Mouse (Mus musculus) intestine, postnatal 0 days (tissue): ENCODE data around the gene Stk35. TPM values are rescaled to one million over a fixed set of nuclear protein-coding genes. Genes with fewer than 3 reads are reported as not detected.

Source experiments
- ATAC-seq: fragments of 200-750 bp; cut with Nextera tagmentation; 2 replicates; pipeline ENCODE4 v1.8.0; 2017; ENCODE audit warnings: mild to moderate bottlenecking, moderate TSS enrichment, moderate library complexity
- H3K27ac ChIP-seq: fragments of 300-500 bp; sonication (generic); 2 replicates; pipeline ENCODE4 v1.5.1; 2014; ENCODE audit warnings: mild to moderate bottlenecking, low read depth, low read length, moderate library complexity
- H3K27me3 ChIP-seq: fragments of 300-500 bp; sonication (generic); replicated peaks from 2 replicates; pipeline ENCODE4 v1.6.1; 2014; ENCODE audit warnings: low read length, mixed read lengths; ENCODE audit not compliant: control insufficient read depth, insufficient read depth
- H3K36me3 ChIP-seq: fragments of 300-500 bp; sonication (generic); 2 replicates; pipeline ENCODE4 v1.6.1; 2014; ENCODE audit warnings: mild to moderate bottlenecking, moderate library complexity; ENCODE audit not compliant: control insufficient read depth, insufficient read depth
- H3K4me1 ChIP-seq: fragments of 300-500 bp; sonication (generic); replicated peaks from 2 replicates; pipeline ENCODE4 v1.6.1; 2014; ENCODE audit warnings: antibody characterized with exemption, low read length, mixed read lengths; ENCODE audit not compliant: control insufficient read depth, insufficient read depth
- H3K4me2 ChIP-seq: fragments of 300-500 bp; sonication (generic); replicated peaks from 2 replicates; pipeline ENCODE4 v1.6.1; 2014; ENCODE audit warnings: low read depth, mild to moderate bottlenecking, moderate library complexity
- H3K4me3 ChIP-seq: fragments of 300-500 bp; sonication (generic); 2 replicates; pipeline ENCODE4 v1.5.1; 2014; ENCODE audit warnings: low read depth, low read length
- H3K9ac ChIP-seq: fragments of 300-500 bp; sonication (generic); 2 replicates; pipeline ENCODE4 v1.6.1; 2014; ENCODE audit warnings: mild to moderate bottlenecking, low read depth, low read length
- H3K9me3 ChIP-seq: fragments of 300-500 bp; sonication (generic); 2 replicates; pipeline ENCODE4 v1.6.1; 2016; ENCODE audit warnings: mixed run types; ENCODE audit not compliant: control insufficient read depth
- CTCF ChIP-seq: sonication (generic); IDR thresholded peaks from 2 replicates; pipeline ENCODE4 v1.5.1; 2016; ENCODE audit warnings: low read depth, mild to moderate bottlenecking, control low read depth, antibody characterized with exemption, moderate library complexity
- WGBS: fragments of 180-500 bp; shearing (Covaris S2); extraction: QIAGEN DNeasy Blood & Tissue Kit; methylation state at CpG from one replicate; pipeline ENCODE4 v1.1.7; 2014; 5-methylcytosine and 5-hydroxymethylcytosine counted together
- polyA plus RNA-seq: library from polyadenylated mRNA; unstranded; fragments of >200 nt; fragmentation: Nextera tagmentation; extraction: Ambion mirVana; gene quantifications from 2 replicates; pipeline ENCODE4 v1.2.1, GENCODE M21; 2015

Stk35 gene
- polyA plus RNA-seq, 1 experiment from 2014 or later = 5.0 TPM

DNA sequence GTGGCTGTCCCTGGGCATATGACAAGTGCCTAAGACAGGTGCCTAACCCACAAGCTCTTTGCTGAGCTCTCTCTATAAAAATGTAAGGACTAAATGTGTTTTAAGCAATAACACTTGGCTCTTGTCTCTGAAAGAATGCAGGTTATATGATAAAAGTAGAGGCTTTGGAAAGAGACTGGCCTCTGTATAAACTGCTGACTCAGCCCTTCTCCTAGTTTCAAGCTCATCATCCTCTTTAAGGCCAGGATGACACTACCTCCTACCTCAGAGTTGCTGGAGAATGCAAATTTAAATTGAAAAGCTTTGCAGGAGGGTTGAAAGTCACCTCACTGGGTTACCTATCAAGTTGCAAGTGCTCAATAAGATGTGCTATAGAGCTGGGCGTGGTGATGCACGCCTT lies 23.0 kb downstream of the Stk35 start:
- H3K4me1 ChIP-seq = 0 out of 2 replicates have a peak, but pooled peaks cover 3% of the 10 kb centered on the region
- H3K27me3 ChIP-seq = no peaks in the 10 kb centered on the region
- H3K4me2 ChIP-seq = no peak overlapping the region
- no peak overlapping the region for H3K4me3 ChIP-seq
- no peaks in the 10 kb centered on the region for H3K9me3 ChIP-seq
- no peak overlapping the region for H3K9ac ChIP-seq
- no peak overlapping the region for H3K27ac ChIP-seq
- 92% methylated on average over 2 of the region's 2 CpGs for WGBS
- no peak for TF ChIP-seq CTCF
- ATAC-seq = no peak
- peaks cover 9% of the 10 kb centered on the region for H3K36me3 ChIP-seq

DNA sequence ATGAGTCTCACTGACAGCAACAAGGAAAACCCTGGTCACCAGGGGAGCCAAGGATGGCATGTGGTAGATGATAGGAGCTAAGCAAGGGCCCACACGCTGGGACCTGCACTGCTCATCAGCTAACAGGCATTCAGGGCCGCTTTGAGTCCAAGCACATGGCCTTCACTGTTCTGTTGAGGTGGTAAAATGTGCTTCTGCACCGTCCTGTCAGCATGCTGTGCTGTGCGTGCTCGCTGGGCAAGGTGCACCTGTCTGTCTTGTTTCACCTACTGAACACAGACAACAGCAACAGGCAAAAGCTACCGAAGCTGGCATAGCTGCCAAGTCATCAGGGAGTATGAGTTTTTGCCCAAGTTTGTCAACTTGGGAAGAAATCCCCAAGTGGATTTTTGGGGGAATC lies 23.9 kb downstream of the Stk35 start:
- H3K9me3 ChIP-seq = no peaks in the 10 kb centered on the region
- TF ChIP-seq CTCF = no peak
- no peak overlapping the region for H3K9ac ChIP-seq
- H3K4me3 ChIP-seq = no peak overlapping the region
- 86% methylated on average over 6 of the region's 6 CpGs for WGBS
- no peak overlapping the region for H3K27ac ChIP-seq
- H3K27me3 ChIP-seq = no peaks in the 10 kb centered on the region
- H3K4me2 ChIP-seq = no peak overlapping the region
- no peak for ATAC-seq
- H3K4me1 ChIP-seq = 0 out of 2 replicates have a peak, but pooled peaks cover 3% of the 10 kb centered on the region
- peaks cover 18% of the 10 kb centered on the region for H3K36me3 ChIP-seq

DNA sequence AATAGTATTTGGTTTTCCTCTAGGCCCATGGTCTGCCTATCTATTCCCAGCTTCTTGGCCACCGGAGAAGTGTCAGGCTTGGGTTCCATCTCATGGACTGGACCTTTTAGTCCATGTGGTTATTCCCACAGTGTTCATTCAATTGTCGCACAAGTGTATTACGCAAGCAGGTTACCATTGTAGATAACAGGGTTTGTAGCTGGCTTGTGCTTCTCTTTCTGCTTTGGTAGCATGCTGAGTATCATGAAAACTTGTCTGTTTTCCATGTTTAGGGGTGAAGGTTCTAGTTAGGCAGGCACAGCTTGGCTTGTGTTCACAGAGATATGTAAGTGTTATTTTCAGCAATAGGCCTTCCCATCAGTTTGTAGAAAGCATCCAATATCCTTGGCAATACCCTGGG lies 25.8 kb downstream of the Stk35 start:
- Histone ChIP-seq H3K4me1 (no peaks in the 10 kb centered on the region), H3K4me3 (no peak overlapping the region), H3K4me2 (no peak overlapping the region), H3K27ac (no peak overlapping the region), H3K9ac (no peak overlapping the region), H3K9me3 (no peaks in the 10 kb centered on the region), H3K27me3 (no peaks in the 10 kb centered on the region), H3K36me3 (peaks cover 35% of the 10 kb centered on the region)
- no peak for ATAC-seq
- TF ChIP-seq CTCF = no peak
- 80% methylated on average over 3 of the region's 3 CpGs for WGBS

DNA sequence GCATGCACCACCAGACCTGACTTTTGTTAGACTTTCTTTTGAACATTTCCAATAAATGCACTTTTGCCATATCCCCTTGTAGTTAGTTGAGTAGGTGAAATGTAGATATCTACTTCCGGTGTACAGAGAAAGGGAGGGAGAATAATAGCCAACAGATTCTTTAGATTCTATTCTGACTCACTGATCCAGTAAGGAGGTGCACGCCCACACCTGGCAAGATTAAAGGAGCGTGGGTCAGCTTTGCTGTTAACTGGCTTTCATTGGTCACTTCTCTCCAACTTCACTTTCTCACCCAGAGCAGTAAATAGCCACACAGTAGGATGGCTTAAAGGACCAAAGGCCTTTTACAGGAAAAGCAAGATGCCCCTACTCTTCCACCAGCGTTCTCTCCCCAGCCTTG lies 32.7 kb downstream of the Stk35 start:
- no peak for ATAC-seq
- TF ChIP-seq CTCF = no peak
- Histone ChIP-seq H3K4me3 (no peak overlapping the region), H3K4me2 (no peak overlapping the region), H3K27me3 (no peaks in the 10 kb centered on the region), H3K27ac (no peak overlapping the region), H3K36me3 (peaks cover 34% of the 10 kb centered on the region), H3K4me1 (no peaks in the 10 kb centered on the region), H3K9ac (no peak overlapping the region), H3K9me3 (no peaks in the 10 kb centered on the region)
- 76% methylated on average over 4 of the region's 4 CpGs for WGBS

DNA sequence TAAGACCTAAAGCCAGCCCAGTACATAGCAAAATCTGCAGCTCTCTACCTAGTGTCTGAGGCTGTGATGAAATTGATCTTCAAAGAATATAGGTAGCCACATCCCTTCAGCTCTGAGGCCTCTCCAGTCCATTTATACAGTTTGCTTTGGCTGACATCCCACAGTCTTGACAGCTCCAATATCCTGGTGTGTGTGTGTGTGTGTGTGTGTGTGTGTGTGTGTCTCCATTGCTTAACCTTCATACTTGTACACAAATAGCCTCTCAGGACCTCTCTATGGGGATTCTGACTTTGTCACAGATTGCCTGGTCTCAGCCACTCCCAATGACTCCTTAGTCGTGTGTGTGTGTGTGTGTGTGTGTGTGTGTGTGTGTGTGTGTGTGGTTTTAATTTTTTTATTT lies 33.9 kb downstream of the Stk35 start:
- no peaks in the 10 kb centered on the region for H3K9me3 ChIP-seq
- no peak overlapping the region for H3K4me3 ChIP-seq
- H3K9ac ChIP-seq = no peak overlapping the region
- no peaks in the 10 kb centered on the region for H3K4me1 ChIP-seq
- H3K36me3 ChIP-seq = peaks cover 22% of the 10 kb centered on the region
- H3K27me3 ChIP-seq = no peaks in the 10 kb centered on the region
- no peak for TF ChIP-seq CTCF
- WGBS = 73% methylated on average over 1 of the region's 1 CpGs
- no peak overlapping the region for H3K4me2 ChIP-seq
- no peak overlapping the region for H3K27ac ChIP-seq
- no peak for ATAC-seq

DNA sequence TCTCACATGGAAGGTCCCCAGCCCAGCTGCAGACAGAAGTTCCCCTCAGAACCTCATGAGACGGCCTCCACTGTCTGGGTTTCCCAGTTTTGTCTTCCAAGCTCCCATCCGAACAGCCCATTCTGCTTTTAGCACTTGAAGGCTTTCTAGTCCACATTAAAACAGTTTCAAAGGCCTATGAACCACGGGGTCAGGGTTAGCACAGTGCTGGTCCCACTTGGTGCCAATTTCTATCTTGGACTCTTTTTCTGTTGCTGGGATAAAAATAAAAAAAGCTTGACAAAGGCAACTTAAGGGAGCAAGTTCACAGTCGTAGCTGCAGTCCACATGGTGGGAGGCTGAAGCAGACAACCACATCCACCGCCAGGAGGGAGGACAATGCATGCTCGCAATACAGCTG lies 34.6 kb downstream of the Stk35 start:
- H3K36me3 ChIP-seq = peaks cover 15% of the 10 kb centered on the region
- ATAC-seq = no peak
- H3K27ac ChIP-seq = no peak overlapping the region
- 85% methylated on average over 6 of the region's 6 CpGs for WGBS
- H3K4me2 ChIP-seq = no peak overlapping the region
- no peak for TF ChIP-seq CTCF
- H3K4me3 ChIP-seq = no peak overlapping the region
- no peaks in the 10 kb centered on the region for H3K27me3 ChIP-seq
- H3K9ac ChIP-seq = no peak overlapping the region
- no peaks in the 10 kb centered on the region for H3K4me1 ChIP-seq
- H3K9me3 ChIP-seq = no peaks in the 10 kb centered on the region

DNA sequence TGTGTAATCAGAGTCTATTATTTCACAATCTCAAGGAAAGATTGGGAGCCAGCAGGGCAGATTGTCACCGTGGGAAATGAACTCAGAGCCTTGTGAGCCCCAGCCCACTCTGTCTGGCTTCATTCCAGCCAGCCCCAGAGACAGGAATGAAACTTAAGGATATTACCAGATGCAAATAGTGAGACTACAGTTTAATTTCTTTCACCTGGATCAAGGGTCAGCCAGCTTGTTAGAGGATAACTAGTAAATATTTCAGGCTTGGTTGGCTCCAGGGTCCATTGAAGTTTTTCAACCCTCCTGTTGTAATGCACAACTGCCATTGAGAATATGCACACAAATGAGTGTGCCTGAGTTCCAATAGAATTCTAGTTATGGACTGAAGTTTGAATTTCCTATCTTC lies 36.6 kb downstream of the Stk35 start:
- 19% methylated on average over 1 of the region's 1 CpGs for WGBS
- no peak for TF ChIP-seq CTCF
- H3K9ac ChIP-seq = no peak overlapping the region

More for the DNA sequence above, 36.6 kb downstream of the Stk35 start:
- no peak for ATAC-seq
- H3K4me1 ChIP-seq = no peaks in the 10 kb centered on the region
- H3K4me3 ChIP-seq = no peak overlapping the region
- H3K36me3 ChIP-seq = no peaks in the 10 kb centered on the region
- no peaks in the 10 kb centered on the region for H3K27me3 ChIP-seq
- no peak overlapping the region for H3K4me2 ChIP-seq
- no peaks in the 10 kb centered on the region for H3K9me3 ChIP-seq
- no peak overlapping the region for H3K27ac ChIP-seq
